Mouse (Mus musculus) left cerebral cortex, postnatal 25 days (tissue): ENCODE data around the gene Fam13c. TPM values are rescaled to one million over a fixed set of nuclear protein-coding genes. Genes with fewer than 3 reads are reported as not detected.

Experiments used
- DNase-seq, 2 experiments: peaks; one replicate each; pipeline ENCODE4 v3.0.0; 2022; ENCODE audit warnings: low spot score in 2 of 2, mixed read lengths in 1 of 2
- intact Hi-C: fragments of 180-260 bp; cut with DNase I; formaldehyde crosslinking; loops from one replicate; pipeline ENCODE4 v1.15.1; 2025
- total RNA-seq, 2 experiments: library from RNA; stranded (reverse); gene quantifications; 2 replicates each; pipeline ENCODE4 v1.2.3; 2021

Gene Fam13c
- total RNA-seq, 2 experiments from 2014 or later = 59.4 to 60.7 TPM

GRCm38 (mm10) chr10:70455886-70456305 lies 15.6 kb downstream of the Fam13c start:
- peak; percentile 48 to 90 for DNase-seq
- intact Hi-C loops = loop anchor here (2.0 to 5.0 kb wide), 2 partner anchors 75 to 84 kb away; no protein-coding TSS in a partner anchor

GRCm38 (mm10) chr10:70458574-70459263 lies 18.4 kb downstream of the Fam13c start:
- intact Hi-C loops = loop anchor here (5.0 kb wide), 1 partner anchor 86 kb away; no protein-coding TSS in a partner anchor
- peak in 1 of 2 experiments; percentile 48 for DNase-seq

DNA sequence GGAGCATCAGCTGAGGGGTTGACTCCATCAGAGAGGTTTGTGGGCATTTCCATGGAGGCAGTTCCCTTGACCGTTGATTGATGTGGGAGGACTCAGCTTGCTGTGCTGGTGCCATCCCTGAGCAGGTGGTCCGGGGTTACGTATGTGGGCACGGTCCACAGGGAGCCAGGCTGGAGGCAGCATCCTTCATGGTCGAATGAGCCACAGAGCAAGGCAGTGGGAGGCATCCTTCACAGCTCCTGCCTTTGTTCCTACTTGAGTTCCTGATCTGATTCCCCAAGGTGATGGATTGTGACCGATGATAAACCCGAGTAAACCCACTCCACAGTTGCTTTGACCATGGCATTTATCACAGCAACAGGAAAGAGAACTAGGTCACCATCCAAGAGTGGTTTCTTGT lies 25.4 kb downstream of the Fam13c start:
- intact Hi-C loops = no loop called here

GRCm38 (mm10) chr10:70470836-70471235 lies 30.6 kb downstream of the Fam13c start:
- no peak for DNase-seq
- intact Hi-C loops = no loop called here

More for the DNA sequence above, 25.4 kb downstream of the Fam13c start:
- DNase-seq = no peak

- no peak for DNase-seq
- intact Hi-C loops = no loop called here
Measured at GRCm38 (mm10) chr10:70477741-70478145, 37.5 kb downstream of the Fam13c start.

DNA sequence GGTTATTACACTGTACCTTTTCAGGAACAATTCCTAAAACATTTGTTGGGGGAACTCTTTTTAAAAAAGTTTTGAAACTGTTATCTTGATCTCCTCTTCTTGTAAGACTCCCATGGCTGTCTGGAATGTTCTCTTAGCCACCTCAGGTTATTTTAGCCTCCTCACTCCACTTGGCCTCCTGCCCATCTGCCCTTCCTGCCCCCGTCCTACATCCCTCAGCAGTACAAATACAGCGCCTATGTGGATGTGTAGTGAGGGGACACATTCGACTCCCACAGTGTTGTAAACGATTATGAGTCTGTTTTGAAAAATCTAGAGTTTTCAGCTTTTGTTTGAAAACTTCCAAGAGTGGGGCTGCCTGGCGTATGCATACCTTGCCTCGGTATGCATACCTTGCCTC lies 43.5 kb downstream of the Fam13c start:
- no peak for DNase-seq
- intact Hi-C loops = no loop called here

- intact Hi-C loops = no loop called here
Measured at GRCm38 (mm10) chr10:70484568-70485286, 44.4 kb downstream of the Fam13c start.

GRCm38 (mm10) chr10:70485287-70485612 lies 45.0 kb downstream of the Fam13c start:
- intact Hi-C loops = no loop called here
- no peak for DNase-seq

More at GRCm38 (mm10) chr10:70484568-70485286, 44.4 kb downstream of the Fam13c start:
- peak in 1 of 2 experiments; percentile 62 for DNase-seq

- DNase-seq = no peak
- intact Hi-C loops = no loop called here
Measured at GRCm38 (mm10) chr10:70486651-70487050, 46.4 kb downstream of the Fam13c start.

- intact Hi-C loops = no loop called here
- DNase-seq = no peak
Measured at GRCm38 (mm10) chr10:70493891-70494290, 53.6 kb downstream of the Fam13c start.

DNA sequence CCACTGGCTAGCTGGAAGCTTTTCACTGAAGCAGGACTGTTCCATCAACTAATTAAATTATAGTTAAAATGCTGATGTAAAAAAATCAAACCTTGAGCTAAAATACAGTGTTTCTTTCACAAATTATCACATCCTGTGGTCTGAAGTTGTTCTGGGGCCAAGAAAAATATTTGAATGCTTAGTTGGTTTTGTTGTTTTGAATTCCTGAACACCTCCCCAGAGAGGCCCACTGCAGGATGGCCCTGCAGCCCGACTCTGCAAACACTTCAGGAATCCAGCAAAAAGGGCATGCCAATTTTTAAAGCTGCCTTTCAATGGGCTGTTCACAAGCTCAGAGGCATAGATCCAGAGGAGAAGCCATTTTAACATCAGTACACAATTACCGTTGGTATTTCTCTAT lies 54.2 kb downstream of the Fam13c start:
- DNase-seq = no peak
- intact Hi-C loops = no loop called here

- intact Hi-C loops = no loop called here
- peak in 1 of 2 experiments; percentile 60 for DNase-seq
Measured at GRCm38 (mm10) chr10:70495106-70496104, 55.1 kb downstream of the Fam13c start.

- intact Hi-C loops = no loop called here
- no peak for DNase-seq
Measured at GRCm38 (mm10) chr10:70496938-70497337, 56.7 kb downstream of the Fam13c start.

DNA sequence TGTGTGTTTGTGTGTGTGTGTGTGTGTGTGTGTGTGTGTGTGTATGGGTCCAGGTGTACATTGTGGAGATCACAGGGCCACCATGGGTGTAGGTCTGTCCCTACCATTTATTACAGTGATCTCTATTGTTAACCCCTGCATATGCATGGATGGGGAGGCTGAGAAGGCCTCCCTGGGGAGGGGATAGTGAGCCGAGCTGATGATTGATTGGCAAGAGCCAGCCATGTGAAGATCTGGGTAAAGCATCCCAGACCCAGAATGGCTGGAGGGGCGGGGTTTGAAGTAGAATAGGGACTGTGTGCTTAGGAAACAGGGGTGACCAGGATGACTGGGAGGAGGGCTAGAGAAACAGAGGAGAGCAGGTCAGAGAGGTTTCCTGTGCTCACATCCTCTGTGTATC lies 58.0 kb downstream of the Fam13c start:
- intact Hi-C loops = no loop called here
- no peak for DNase-seq

DNA sequence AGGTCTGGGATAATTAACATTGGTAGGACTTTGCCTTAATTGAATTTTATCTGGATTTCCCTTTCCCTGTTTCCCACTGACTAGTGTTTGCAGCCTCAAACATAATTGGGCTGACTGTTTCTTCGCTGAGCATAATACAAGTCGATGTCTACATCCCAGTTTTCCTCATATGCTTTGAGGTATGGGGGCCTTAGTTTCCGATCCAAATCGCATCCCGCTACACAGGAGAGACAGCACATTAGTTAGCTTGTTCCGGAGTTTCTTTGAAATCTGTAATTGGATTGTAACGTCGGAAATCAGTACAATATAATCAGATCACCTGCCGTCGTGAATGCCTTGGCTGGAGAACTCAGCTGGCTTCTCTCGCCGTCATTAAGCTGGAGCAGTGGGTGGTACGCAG lies 59.0 kb downstream of the Fam13c start:
- intact Hi-C loops = no loop called here
- DNase-seq = no peak

DNA sequence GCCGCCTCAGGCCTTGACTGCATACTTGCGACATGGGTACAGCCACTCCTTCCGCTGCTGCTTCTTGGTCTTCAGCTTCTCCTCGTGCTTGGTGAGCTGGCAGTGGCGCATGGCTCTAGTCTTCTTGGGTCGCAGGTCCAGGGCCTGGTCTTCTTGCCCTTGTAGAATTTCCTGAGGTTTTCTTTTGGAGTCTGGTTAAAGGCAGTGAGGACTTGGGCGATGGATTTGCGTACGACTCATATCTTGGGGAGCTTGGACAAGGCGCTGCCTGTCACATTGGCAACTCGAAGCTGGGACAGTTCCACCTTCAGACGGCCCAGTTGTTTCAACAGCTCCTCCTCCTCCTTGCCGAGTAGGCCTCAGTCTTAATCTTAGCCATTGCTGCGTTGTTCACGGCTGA lies 64.6 kb downstream of the Fam13c start:
- no peak for DNase-seq
- intact Hi-C loops = no loop called here

- no peak for DNase-seq
- intact Hi-C loops = no loop called here
Measured at GRCm38 (mm10) chr10:70505395-70505794, 65.1 kb downstream of the Fam13c start.

- no peak for DNase-seq
- intact Hi-C loops = no loop called here
Measured at GRCm38 (mm10) chr10:70505842-70506241, 65.6 kb downstream of the Fam13c start.

DNA sequence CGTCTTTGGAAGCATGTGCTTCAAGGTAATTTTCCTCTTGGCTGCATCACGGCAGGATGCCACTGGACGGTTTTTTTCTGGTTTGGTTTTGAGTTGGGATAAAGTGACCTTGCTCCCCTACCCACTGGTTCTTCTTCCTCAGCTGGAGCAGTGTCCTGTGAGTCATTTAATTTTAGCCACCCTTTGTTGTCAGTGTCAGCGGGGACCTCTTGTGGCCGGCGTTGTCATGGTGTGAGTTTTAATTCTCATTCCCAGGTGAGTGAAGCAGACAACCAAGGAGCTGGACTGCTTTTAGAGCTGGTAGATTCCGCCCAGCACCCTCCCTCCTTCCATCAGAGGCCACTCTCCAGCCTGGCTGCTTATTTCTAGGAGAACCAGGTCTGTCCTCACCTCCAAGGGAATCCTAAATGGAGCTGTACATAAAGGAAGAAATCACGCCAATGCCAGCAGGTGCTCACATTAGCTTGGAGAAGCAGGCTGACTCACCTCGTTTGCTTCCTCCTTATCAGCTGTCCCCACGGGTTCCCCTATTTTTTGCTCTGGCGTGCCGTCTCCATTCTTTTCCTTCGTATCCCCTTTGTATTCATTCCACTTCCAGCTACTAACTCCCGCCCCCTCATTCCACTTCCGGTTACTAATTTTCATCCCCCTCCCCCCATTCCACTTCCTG lies 66.4 kb downstream of the Fam13c start:
- no peak for DNase-seq

More for the DNA sequence above, 66.4 kb downstream of the Fam13c start:
- intact Hi-C loops = no loop called here
